Comparison of ENCODE assay signal across 27 mouse cellular contexts in genomic region chr6:94181673-94182255, GRCm38 (mm10).
DNase-seq lines count a peak whose midpoint lies in the region; ATAC-seq and TF ChIP-seq lines count a peak whose summit lies in the region.
"Had no signal": no experiment of that assay in that cellular context is flagged by ENCODE, and none has a peak within 500 bp of the region (broad histone marks: within the 10 kb centered on the region; RNA-seq: fewer than 3 reads in every experiment).

No protein-coding gene starts in this region.

- no peak overlapping the region for H3K4me3 ChIP-seq in hindbrain, postnatal 0 days (ENCODE audit: low read length)
- H3K4me3 ChIP-seq in hindbrain, embryonic 13.5 days = no peak overlapping the region
- no peak overlapping the region for H3K4me3 ChIP-seq in lung, embryonic 15.5 days
- no peak overlapping the region for H3K4me3 ChIP-seq in stomach, embryonic 16.5 days (replicated peaks; ENCODE audit: low read length)
- H3K4me3 ChIP-seq: embryonic facial prominence, embryonic 12.5 days; forebrain, embryonic 15.5 days; heart, embryonic 12.5 days; left cerebral cortex, adult 2 months; limb, embryonic 13.5 days; liver, embryonic 13.5 days; megakaryocyte, embryonic 14.5 days; neural tube, embryonic 13.5 days had no signal

- no peak overlapping the region for H3K4me2 ChIP-seq in hindbrain, postnatal 0 days (ENCODE audit: low read depth, low read length)
- H3K4me2 ChIP-seq in hindbrain, embryonic 13.5 days = no peak overlapping the region
- H3K4me2 ChIP-seq in lung, embryonic 15.5 days = no peak overlapping the region
- H3K4me2 ChIP-seq in stomach, embryonic 16.5 days (ENCODE audit: low read depth, low read length) = no peak overlapping the region
- H3K4me2 ChIP-seq: embryonic facial prominence, embryonic 12.5 days; forebrain, embryonic 15.5 days; heart, embryonic 12.5 days; limb, embryonic 13.5 days; liver, embryonic 13.5 days; neural tube, embryonic 13.5 days had no signal

- no peaks in the 10 kb centered on the region for H3K36me3 ChIP-seq in hindbrain, postnatal 0 days (ENCODE audit: insufficient read depth, low read length)
- no peaks in the 10 kb centered on the region for H3K36me3 ChIP-seq in hindbrain, embryonic 13.5 days
- H3K36me3 ChIP-seq in lung, embryonic 15.5 days = no peaks in the 10 kb centered on the region
- no peaks in the 10 kb centered on the region for H3K36me3 ChIP-seq in stomach, embryonic 16.5 days (ENCODE audit: control insufficient read depth, insufficient read depth, low read length)
- H3K36me3 ChIP-seq: embryonic facial prominence, embryonic 12.5 days; forebrain, embryonic 15.5 days; heart, embryonic 12.5 days; limb, embryonic 13.5 days; liver, embryonic 13.5 days; neural tube, embryonic 13.5 days had no signal

- WGBS in hindbrain, postnatal 0 days = 15% methylated on average over 2 of the region's 2 CpGs
- WGBS in hindbrain, embryonic 13.5 days = 19% methylated on average over 2 of the region's 2 CpGs
- 3% methylated on average over 2 of the region's 2 CpGs for WGBS in lung, embryonic 15.5 days
- WGBS in stomach, embryonic 16.5 days = 5% methylated on average over 2 of the region's 2 CpGs

- H3K4me1 ChIP-seq in hindbrain, postnatal 0 days (ENCODE audit: insufficient read depth, low read length) = peaks cover 13% of the 10 kb centered on the region
- H3K4me1 ChIP-seq in hindbrain, embryonic 13.5 days (replicated peaks) = peaks cover 33% of the 10 kb centered on the region
- peaks cover 60% of the 10 kb centered on the region for H3K4me1 ChIP-seq in lung, embryonic 15.5 days
- peaks cover 40% of the 10 kb centered on the region for H3K4me1 ChIP-seq in stomach, embryonic 16.5 days (ENCODE audit: control insufficient read depth, insufficient read depth, low read length)
- H3K4me1 ChIP-seq: megakaryocyte, embryonic 14.5 days had no signal

- H3K27ac ChIP-seq in hindbrain, postnatal 0 days = no peak overlapping the region
- no peak overlapping the region for H3K27ac ChIP-seq in hindbrain, embryonic 13.5 days
- peak overlapping the region; percentile 13 for H3K27ac ChIP-seq in lung, embryonic 15.5 days
- peak overlapping the region; percentile 64; the same call in 1 of the 2 replicates for H3K27ac ChIP-seq in stomach, embryonic 16.5 days (ENCODE audit: low read length)
- H3K27ac ChIP-seq: embryonic facial prominence, embryonic 12.5 days; forebrain, embryonic 15.5 days; left cerebral cortex, adult 2 months; limb, embryonic 13.5 days; liver, embryonic 13.5 days; neural tube, embryonic 13.5 days had no signal

- peak; percentile 24 to 29 for DNase-seq in cerebellum, adult 18-20 months
- no peak for DNase-seq in cerebellum, postnatal 36 days
- DNase-seq in hindbrain, postnatal 0 days (ENCODE audit: low spot score) = peak; percentile 21
- no peak for DNase-seq in lung, adult 18-20 months
- no peak for DNase-seq in urinary bladder, postnatal 36 days (ENCODE audit: low spot score in 2 of 2)
- DNase-seq: adrenal gland, postnatal 25 days; cerebellum, adult 8-10 months; gastrocnemius, postnatal 36 days; kidney, postnatal 14 days; layer of hippocampus, adult 9-11 months; liver, embryonic 13.5 days; lung, postnatal 14 days; midbrain, embryonic 14.5 days; right cerebral cortex, adult 18-20 months; thymus, adult 2 months had no signal

- TF ChIP-seq CTCF in hindbrain, postnatal 0 days (IDR thresholded peaks at IDR 0.05; ENCODE audit: low read depth) = no peak

- H3K9me3 ChIP-seq in hindbrain, postnatal 0 days (ENCODE audit: low read length) = no peaks in the 10 kb centered on the region
- no peaks in the 10 kb centered on the region for H3K9me3 ChIP-seq in hindbrain, embryonic 13.5 days
- no peaks in the 10 kb centered on the region for H3K9me3 ChIP-seq in lung, embryonic 15.5 days
- no peaks in the 10 kb centered on the region for H3K9me3 ChIP-seq in stomach, embryonic 16.5 days (replicated peaks; ENCODE audit: control insufficient read depth, low read length)
- H3K9me3 ChIP-seq: embryonic facial prominence, embryonic 12.5 days; forebrain, embryonic 15.5 days; heart, embryonic 12.5 days; limb, embryonic 13.5 days; liver, embryonic 13.5 days; megakaryocyte, embryonic 14.5 days; neural tube, embryonic 13.5 days had no signal

- no peaks in the 10 kb centered on the region for H3K27me3 ChIP-seq in hindbrain, postnatal 0 days (ENCODE audit: insufficient read depth, low read length)
- no peaks in the 10 kb centered on the region for H3K27me3 ChIP-seq in hindbrain, embryonic 13.5 days
- H3K27me3 ChIP-seq in lung, embryonic 15.5 days = no peaks in the 10 kb centered on the region
- no peaks in the 10 kb centered on the region for H3K27me3 ChIP-seq in stomach, embryonic 16.5 days (ENCODE audit: control insufficient read depth, insufficient read depth, low read length)
- H3K27me3 ChIP-seq: embryonic facial prominence, embryonic 12.5 days; forebrain, embryonic 15.5 days; heart, embryonic 12.5 days; neural tube, embryonic 13.5 days had no signal

- H3K9ac ChIP-seq in hindbrain, postnatal 0 days (replicated peaks; ENCODE audit: low read length) = no peak overlapping the region
- no peak overlapping the region for H3K9ac ChIP-seq in hindbrain, embryonic 13.5 days
- H3K9ac ChIP-seq in lung, embryonic 15.5 days = no peak overlapping the region
- H3K9ac ChIP-seq in stomach, embryonic 16.5 days (ENCODE audit: low read length) = no peak overlapping the region
- H3K9ac ChIP-seq: embryonic facial prominence, embryonic 12.5 days; forebrain, embryonic 15.5 days; heart, embryonic 12.5 days; limb, embryonic 13.5 days; liver, embryonic 13.5 days; neural tube, embryonic 13.5 days had no signal

- no peak for ATAC-seq in hindbrain, postnatal 0 days
- ATAC-seq in hindbrain, embryonic 13.5 days (ENCODE audit: low FRiP score) = no peak
- ATAC-seq in lung, embryonic 15.5 days (ENCODE audit: borderline replicate concordance, extremely low read depth, low FRiP score, low TSS enrichment) = no peak
- ATAC-seq in stomach, embryonic 16.5 days (ENCODE audit: insufficient read depth, low FRiP score) = no peak
- ATAC-seq: CD4-positive, CD25-positive, alpha-beta regulatory T cell, adult 4 months; forebrain, embryonic 15.5 days; inflammation-experienced regulatory T-cells, adult 6 months had no signal

Comparison
In these comparisons a context has a peak if more than half of its experiments do, and no peak if none do; other contexts are left out.
1. DNase-seq: peak in cerebellum, adult 18-20 months (2 of 2) and hindbrain, postnatal 0 days (single experiment); none in cerebellum, postnatal 36 days (0 of 2), lung, adult 18-20 months (0 of 2) and urinary bladder, postnatal 36 days (0 of 2).
2. H3K27ac ChIP-seq: peak in lung, embryonic 15.5 days (single experiment) and stomach, embryonic 16.5 days (single experiment); none in hindbrain, postnatal 0 days (single experiment) and hindbrain, embryonic 13.5 days (single experiment).